Mouse (Mus musculus) liver, embryonic 11.5 days (tissue): ENCODE measurements at regions not wholly inside any gene's neighbourhood (a gene's known extent, or its start where the extent isn't known, plus 50 kb on each side); places are given as distances from the start of the nearest gene placed in this dataset.

Experiments used
- ATAC-seq: fragments of 200-750 bp; cut with Nextera tagmentation; replicated peaks from 2 replicates; pipeline ENCODE4 v1.8.0; 2017; ENCODE audit warnings: moderate number of reproducible peaks, mild to moderate bottlenecking, moderate TSS enrichment, moderate library complexity; ENCODE audit not compliant: low FRiP score
- DNase-seq: peaks from one replicate; pipeline ENCODE4 v3.0.0-alpha.2; 2017; ENCODE audit warnings: low spot score
- H3K27ac ChIP-seq: fragments of 300-500 bp; sonication (generic); 2 replicates; pipeline ENCODE4 v1.5.1; 2014; ENCODE audit warnings: mild to moderate bottlenecking, low read depth, low read length, control low read depth
- H3K27me3 ChIP-seq: fragments of 300-500 bp; sonication (generic); replicated peaks from 2 replicates; pipeline ENCODE4 v1.6.1; 2014; ENCODE audit warnings: low read length, mixed read lengths; ENCODE audit not compliant: control insufficient read depth, insufficient read depth
- H3K36me3 ChIP-seq: fragments of 300-500 bp; sonication (generic); 2 replicates; pipeline ENCODE4 v1.6.1; 2014; ENCODE audit warnings: mild to moderate bottlenecking, low read length, moderate library complexity, mixed read lengths; ENCODE audit not compliant: control insufficient read depth, insufficient read depth
- H3K4me1 ChIP-seq: fragments of 300-500 bp; sonication (generic); replicated peaks from 2 replicates; pipeline ENCODE4 v1.6.1; 2014; ENCODE audit warnings: low read length, mixed read lengths; ENCODE audit not compliant: control insufficient read depth, insufficient read depth
- H3K4me2 ChIP-seq: fragments of 300-500 bp; sonication (generic); 2 replicates; pipeline ENCODE4 v1.6.1; 2014; ENCODE audit warnings: mild to moderate bottlenecking, control low read depth, moderate library complexity
- H3K4me3 ChIP-seq: fragments of 300-500 bp; sonication (generic); 2 replicates; pipeline ENCODE4 v1.5.1; 2014; ENCODE audit warnings: low read depth, low read length, control low read depth
- H3K9ac ChIP-seq: fragments of 300-500 bp; sonication (generic); 2 replicates; pipeline ENCODE4 v1.6.1; 2014; ENCODE audit warnings: low read depth, low read length, control low read depth
- H3K9me3 ChIP-seq: fragments of 300-500 bp; sonication (generic); 2 replicates; pipeline ENCODE4 v1.6.1; 2016; ENCODE audit warnings: low read length, inconsistent platforms, mixed read lengths; ENCODE audit not compliant: control insufficient read depth
- WGBS: fragments of 180-500 bp; shearing (Covaris S2); extraction: QIAGEN DNeasy Blood & Tissue Kit; methylation state at CpG from one replicate; pipeline ENCODE4 v1.1.7; 2014; 5-methylcytosine and 5-hydroxymethylcytosine counted together

DNA sequence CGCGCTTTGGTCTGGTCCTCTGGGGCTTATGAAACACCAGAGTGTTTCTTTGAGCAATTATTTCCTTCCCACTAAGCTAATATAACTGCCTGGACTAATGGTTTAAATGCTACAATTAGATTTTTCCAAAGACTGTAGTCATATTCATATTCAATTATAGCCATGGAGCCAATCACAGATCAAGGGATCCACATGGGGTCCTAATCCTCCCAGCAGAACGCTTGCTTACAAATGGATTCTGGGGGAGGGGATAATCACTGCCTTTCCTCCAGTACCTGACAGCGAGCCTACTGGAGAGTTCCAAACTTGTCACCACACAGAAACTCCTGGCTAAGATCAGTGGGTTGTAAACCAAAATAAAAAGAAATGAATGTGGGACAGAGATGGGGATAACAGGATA lies 212.0 kb downstream of the Parm1 start:
- no peak for ATAC-seq
- H3K4me1 ChIP-seq: peaks cover 11% of the 10 kb centered on the region; the same call in 1 of the 2 replicates

GRCm38 (mm10) chr5:91727448-91727847 lies 210.0 kb downstream of the Parm1 start:
- DNase-seq (no peak), ATAC-seq (no peak)
- H3K4me3 ChIP-seq: no peak overlapping the region
- H3K27me3 ChIP-seq: no peaks in the 10 kb centered on the region
- H3K4me2 ChIP-seq: no peak overlapping the region
- H3K36me3 ChIP-seq: no peaks in the 10 kb centered on the region
- H3K27ac ChIP-seq: no peak overlapping the region
- no peak overlapping the region for H3K9ac ChIP-seq
- H3K4me1 ChIP-seq: peaks cover 12% of the 10 kb centered on the region; the same call in 1 of the 2 replicates
- H3K9me3 ChIP-seq: no peaks in the 10 kb centered on the region
- 62% methylated on average over 2 of the region's 2 CpGs for WGBS

More for the DNA sequence above, 212.0 kb downstream of the Parm1 start:
- H3K27me3 ChIP-seq: no peaks in the 10 kb centered on the region
- H3K4me2 ChIP-seq: no peak overlapping the region
- H3K9ac ChIP-seq: no peak overlapping the region
- 74% methylated on average over 4 of the region's 4 CpGs for WGBS
- H3K4me3 ChIP-seq: no peak overlapping the region
- no peak for DNase-seq
- no peaks in the 10 kb centered on the region for H3K36me3 ChIP-seq
- H3K27ac ChIP-seq: no peak overlapping the region
- H3K9me3 ChIP-seq: no peaks in the 10 kb centered on the region

DNA sequence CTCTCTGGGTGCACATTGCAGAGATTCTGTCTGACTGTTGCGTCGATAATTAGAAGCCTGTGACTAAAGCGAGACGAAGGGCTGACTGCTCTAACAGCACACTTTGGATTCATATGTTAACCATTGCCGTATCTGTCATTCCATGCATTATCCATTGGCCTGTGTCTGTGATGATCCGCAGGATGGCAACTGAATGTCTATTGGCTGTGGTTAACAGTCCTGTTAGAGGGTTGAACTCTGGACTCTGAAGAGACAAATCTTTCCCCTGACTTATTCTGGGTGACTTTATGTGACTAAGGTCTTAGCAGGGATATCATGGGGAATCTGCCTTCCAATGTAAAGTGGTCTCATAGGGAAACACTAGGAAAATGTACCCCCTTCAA lies 208.7 kb downstream of the Parm1 start:
- Histone ChIP-seq H3K9ac (no peak overlapping the region), H3K36me3 (no peaks in the 10 kb centered on the region), H3K9me3 (no peaks in the 10 kb centered on the region), H3K27ac (no peak overlapping the region), H3K4me2 (no peak overlapping the region), H3K27me3 (no peaks in the 10 kb centered on the region), H3K4me1 (peaks cover 18% of the 10 kb centered on the region), H3K4me3 (no peak overlapping the region)
- ATAC-seq (no peak), DNase-seq (no peak)
- 55% methylated on average over 6 of the region's 6 CpGs for WGBS

GRCm38 (mm10) chr5:91725380-91726117 lies 208.1 kb downstream of the Parm1 start:
- 34% methylated on average over 4 of the region's 4 CpGs for WGBS
- DNase-seq: no peak
- H3K4me3 ChIP-seq: no peak overlapping the region
- no peaks in the 10 kb centered on the region for H3K36me3 ChIP-seq
- no peaks in the 10 kb centered on the region for H3K9me3 ChIP-seq
- H3K9ac ChIP-seq: no peak overlapping the region
- H3K4me2 ChIP-seq: no peak overlapping the region
- no peaks in the 10 kb centered on the region for H3K27me3 ChIP-seq
- no peak overlapping the region for H3K27ac ChIP-seq
- no peak for ATAC-seq
- peaks cover 18% of the 10 kb centered on the region for H3K4me1 ChIP-seq

DNA sequence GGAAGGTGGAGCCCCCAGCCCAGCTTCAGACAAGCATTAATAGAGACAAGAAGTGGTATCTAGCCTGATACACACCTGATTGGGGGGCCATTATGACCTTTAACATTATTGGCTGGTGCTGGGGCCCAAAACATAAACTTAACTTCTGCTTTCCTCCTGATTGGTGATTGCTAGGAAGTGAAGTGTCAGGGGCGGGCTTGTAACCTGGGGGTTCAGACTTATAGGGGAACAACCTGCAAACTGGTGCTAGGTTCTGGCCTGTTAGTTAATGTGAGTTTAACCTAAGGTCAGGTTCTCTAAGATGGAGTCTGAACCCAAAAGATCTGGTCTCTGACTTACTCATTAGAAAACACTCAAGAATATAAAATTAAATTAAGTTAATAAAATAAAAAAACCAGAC lies 207.5 kb downstream of the Parm1 start:
- H3K27me3 ChIP-seq: no peaks in the 10 kb centered on the region
- 91% methylated on average over 1 of the region's 1 CpGs for WGBS
- ATAC-seq (no peak), DNase-seq (no peak)
- H3K9ac ChIP-seq: no peak overlapping the region
- H3K4me3 ChIP-seq: no peak overlapping the region
- peaks cover 18% of the 10 kb centered on the region for H3K4me1 ChIP-seq
- H3K9me3 ChIP-seq: no peaks in the 10 kb centered on the region
- H3K4me2 ChIP-seq: no peak overlapping the region
- no peaks in the 10 kb centered on the region for H3K36me3 ChIP-seq
- H3K27ac ChIP-seq: no peak overlapping the region

GRCm38 (mm10) chr5:91723416-91723815 lies 206.0 kb downstream of the Parm1 start:
- ATAC-seq (no peak), DNase-seq (no peak)
- H3K27me3 ChIP-seq: no peaks in the 10 kb centered on the region
- H3K9me3 ChIP-seq: no peaks in the 10 kb centered on the region
- no peak overlapping the region for H3K4me3 ChIP-seq
- H3K36me3 ChIP-seq: no peaks in the 10 kb centered on the region
- no peak overlapping the region for H3K9ac ChIP-seq
- peaks cover 18% of the 10 kb centered on the region for H3K4me1 ChIP-seq
- no peak overlapping the region for H3K4me2 ChIP-seq
- 71% methylated on average over 1 of the region's 1 CpGs for WGBS
- no peak overlapping the region for H3K27ac ChIP-seq

DNA sequence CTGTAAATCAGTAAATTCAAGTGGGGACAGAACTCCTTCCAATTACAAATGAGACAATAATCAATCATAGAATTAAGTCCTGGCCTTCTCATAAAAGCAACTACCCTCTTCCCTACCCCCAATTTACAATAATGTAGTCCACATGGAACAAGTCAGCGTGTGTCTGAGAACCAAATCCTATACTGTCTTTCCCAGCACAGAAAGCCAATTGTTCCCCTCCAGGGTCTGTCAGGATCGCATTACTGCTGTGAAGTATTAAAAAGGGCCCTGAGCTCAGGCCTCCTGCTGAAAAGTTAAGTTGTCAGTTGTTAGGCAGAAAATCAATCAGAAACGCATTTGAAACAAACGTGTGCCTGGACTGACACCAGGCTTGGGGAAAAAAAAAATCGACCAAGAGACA lies 205.6 kb downstream of the Parm1 start:
- Histone ChIP-seq H3K4me3 (no peak overlapping the region), H3K9ac (no peak overlapping the region), H3K4me1 (peaks cover 18% of the 10 kb centered on the region), H3K9me3 (no peaks in the 10 kb centered on the region), H3K36me3 (no peaks in the 10 kb centered on the region), H3K27ac (no peak overlapping the region), H3K4me2 (no peak overlapping the region), H3K27me3 (no peaks in the 10 kb centered on the region)
- ATAC-seq (no peak), DNase-seq (no peak)
- 59% methylated on average over 5 of the region's 5 CpGs for WGBS

DNA sequence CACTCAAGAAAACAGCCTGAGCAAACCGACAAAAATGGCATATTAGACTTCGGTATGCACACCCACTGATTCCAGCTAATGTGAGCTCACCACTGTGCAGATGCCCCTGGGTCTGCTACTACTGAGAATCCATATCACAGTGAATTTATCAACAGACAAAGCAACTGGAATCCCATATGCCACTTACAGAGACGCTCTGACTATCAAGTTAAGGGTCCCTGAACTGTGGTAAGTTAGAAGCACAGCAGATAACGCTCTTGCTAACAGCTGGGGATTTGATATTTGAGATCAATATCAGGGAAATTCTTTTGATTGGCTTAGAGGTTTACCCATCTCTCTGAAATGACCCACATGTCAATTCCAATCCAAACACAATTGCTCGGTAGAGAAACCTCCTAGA lies 205.0 kb downstream of the Parm1 start:
- WGBS: 64% methylated on average over 5 of the region's 5 CpGs
- no peaks in the 10 kb centered on the region for H3K9me3 ChIP-seq

More for the DNA sequence above, 205.0 kb downstream of the Parm1 start:
- Histone ChIP-seq H3K36me3 (no peaks in the 10 kb centered on the region), H3K27me3 (no peaks in the 10 kb centered on the region), H3K4me2 (no peak overlapping the region), H3K4me1 (peaks cover 18% of the 10 kb centered on the region), H3K4me3 (no peak overlapping the region), H3K9ac (no peak overlapping the region), H3K27ac (no peak overlapping the region)
- no peak for DNase-seq
- ATAC-seq: no peak
